Comparison of ENCODE assay signal across 22 mouse cellular contexts in genomic region chr7:75320009-75320408, GRCm38 (mm10). TPM values are rescaled to one million over a fixed set of nuclear protein-coding genes. Genes with fewer than 3 reads are reported as not detected.
DNase-seq lines count a peak whose midpoint lies in the region; ATAC-seq lines count a peak whose summit lies in the region.
"Had no signal": no experiment of that assay in that cellular context is flagged by ENCODE, and none has a peak within 500 bp of the region (broad histone marks: within the 10 kb centered on the region; RNA-seq: fewer than 3 reads in every experiment).

No protein-coding gene starts in this region.

- DNase-seq in splenic B cell, adult 2 months (ENCODE audit: low read depth, low spot score), result peak; percentile 13
- no peak for DNase-seq in kidney, adult 18-20 months
- DNase-seq in Muller cell, postnatal 12 days (ENCODE audit: inconsistent ontology term), result no peak
- DNase-seq: adrenal gland, adult 8-10 months; adrenal gland, postnatal 14 days; adrenal gland, postnatal 36 days; cerebellum, adult 11-12 months; cerebellum, adult 2 months; cerebellum, adult 9-10 months; cerebellum, postnatal 10 days; cerebellum, postnatal 25 days; embryo, embryonic 11 days; forebrain, postnatal 0 days had no signal

- no peaks in the 10 kb centered on the region for H3K36me3 ChIP-seq in splenic B cell, adult 2 months (ENCODE audit: control insufficient read depth, insufficient read depth, low read length, poor library complexity, severe bottlenecking)
- H3K36me3 ChIP-seq: embryonic facial prominence, embryonic 13.5 days; embryonic facial prominence, embryonic 15.5 days; forebrain, embryonic 15.5 days had no signal

- no peaks in the 10 kb centered on the region for H3K27me3 ChIP-seq in splenic B cell, adult 2 months (ENCODE audit: control insufficient read depth, insufficient read depth, low read length, poor library complexity, severe bottlenecking)
- H3K27me3 ChIP-seq: embryonic facial prominence, embryonic 13.5 days; embryonic facial prominence, embryonic 15.5 days; forebrain, embryonic 13.5 days; forebrain, embryonic 15.5 days; Patski had no signal

- peak; percentile 61 for ATAC-seq in granulocyte monocyte progenitor cell, adult 5-6 weeks (replicated peaks; ENCODE audit: poor library complexity, severe bottlenecking)
- peak; percentile 45 for ATAC-seq in megakaryocyte, adult 5-6 weeks (ENCODE audit: poor library complexity, severe bottlenecking)
- ATAC-seq in erythroid progenitor cell, adult 5-6 weeks (replicated peaks; ENCODE audit: low FRiP score, poor library complexity, severe bottlenecking), result no peak
- ATAC-seq: forebrain, embryonic 13.5 days; forebrain, embryonic 15.5 days; forebrain, postnatal 0 days; Patski had no signal

RNA-seq across cellular contexts. Expression of gene Sv2b, which starts 10.9 kb away (rescaled TPM):
- not detected in 2 replicates for total RNA-seq in granulocyte monocyte progenitor cell, adult 5-6 weeks (2014; fragmentation: Nextera tagmentation)
- total RNA-seq in granulocyte monocyte progenitor cell, adult 5-6 weeks (2017), result not detected in 2 replicates
- 0.59 TPM in 1 of 2 replicates, not detected in the other for total RNA-seq in megakaryocyte, adult 5-6 weeks (2015)
- 0.16 TPM in 1 of 2 replicates, not detected in the other for total RNA-seq in megakaryocyte, adult 5-6 weeks (2017)
- total RNA-seq in erythroid progenitor cell, adult 5-6 weeks (2015; ENCODE audit: low replicate concordance), result not detected in 2 replicates
- not detected in 2 replicates for total RNA-seq in erythroid progenitor cell, adult 5-6 weeks (2017; ENCODE audit: low replicate concordance)
- total RNA-seq: MEL had no signal
